In the genomic region with DNA sequence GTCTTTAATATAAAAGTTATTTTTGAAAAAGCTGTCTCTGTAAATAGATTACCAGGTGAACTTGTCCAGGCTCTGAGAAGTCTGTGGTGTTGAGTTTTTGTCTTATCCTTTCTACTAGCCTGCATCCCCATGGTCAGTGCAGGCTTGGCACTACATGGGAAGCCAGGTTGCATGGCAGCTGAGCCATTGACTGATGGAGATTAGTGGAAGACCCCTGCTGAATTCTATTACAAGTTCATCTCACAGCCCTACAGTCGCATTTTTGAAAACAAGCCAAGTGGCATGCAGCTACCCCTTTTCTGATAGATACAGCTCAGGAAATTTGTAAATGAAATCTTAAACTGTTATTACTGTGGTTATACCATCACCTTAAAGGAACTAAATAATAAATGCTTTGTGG, we compare ENCODE assay signal across 17 mouse cellular contexts.
"Had no signal": no experiment of that assay in that cellular context is flagged by ENCODE, and none has a peak within 500 bp of the region (broad histone marks: within the 10 kb centered on the region; RNA-seq: fewer than 3 reads in every experiment).

No protein-coding gene starts in this region.

- H3K27me3 ChIP-seq: liver, embryonic 13.5 days; neural tube, embryonic 12.5 days; neural tube, embryonic 15.5 days had no signal

- H3K9ac ChIP-seq: liver, embryonic 13.5 days; neural tube, embryonic 12.5 days; neural tube, embryonic 15.5 days had no signal

- H3K27ac ChIP-seq: liver, embryonic 13.5 days; neural tube, embryonic 12.5 days; neural tube, embryonic 15.5 days; stomach, postnatal 0 days had no signal

- H3K36me3 ChIP-seq: liver, embryonic 13.5 days; neural tube, embryonic 12.5 days; neural tube, embryonic 15.5 days had no signal

- H3K4me3 ChIP-seq: liver, embryonic 13.5 days; neural tube, embryonic 12.5 days; neural tube, embryonic 15.5 days had no signal

- H3K9me3 ChIP-seq: liver, embryonic 13.5 days; neural tube, embryonic 12.5 days; neural tube, embryonic 15.5 days had no signal

- DNase-seq: kidney, adult 9 months; kidney, postnatal 14 days; kidney, postnatal 4 days; liver, embryonic 13.5 days; lung, adult 2 months; lung, postnatal 14 days; lung, postnatal 4 days; right cerebral cortex, adult 18-20 months; right cerebral cortex, postnatal 14 days; right cerebral cortex, postnatal 4 days; thymus, adult 2 months; thymus, postnatal 14 days; thymus, postnatal 4 days had no signal

- H3K4me1 ChIP-seq: liver, embryonic 13.5 days; neural tube, embryonic 12.5 days; neural tube, embryonic 15.5 days had no signal

- H3K4me2 ChIP-seq: liver, embryonic 13.5 days; midbrain, embryonic 11.5 days; neural tube, embryonic 12.5 days; neural tube, embryonic 15.5 days had no signal
